Mouse (Mus musculus) gonadal fat pad, adult 2 months (tissue): ENCODE results near the gene Eid1. TPM values are rescaled to one million over a fixed set of nuclear protein-coding genes. Genes with fewer than 3 reads are reported as not detected.

ENCODE experiments used
- DNase-seq: peaks from one replicate; pipeline ENCODE4 v3.0.0-alpha.2; 2012; ENCODE audit warnings: low read depth
- polyA plus RNA-seq: library from polyadenylated mRNA; depleted of rRNA; stranded (reverse); fragments of >200 nt; gene quantifications from 2 replicates; pipeline ENCODE4 v1.2.3, GENCODE M21; 2012; rRNA removed

The Eid1 gene
- 26.7 and 42.2 TPM in 2 replicates for polyA plus RNA-seq

DNA sequence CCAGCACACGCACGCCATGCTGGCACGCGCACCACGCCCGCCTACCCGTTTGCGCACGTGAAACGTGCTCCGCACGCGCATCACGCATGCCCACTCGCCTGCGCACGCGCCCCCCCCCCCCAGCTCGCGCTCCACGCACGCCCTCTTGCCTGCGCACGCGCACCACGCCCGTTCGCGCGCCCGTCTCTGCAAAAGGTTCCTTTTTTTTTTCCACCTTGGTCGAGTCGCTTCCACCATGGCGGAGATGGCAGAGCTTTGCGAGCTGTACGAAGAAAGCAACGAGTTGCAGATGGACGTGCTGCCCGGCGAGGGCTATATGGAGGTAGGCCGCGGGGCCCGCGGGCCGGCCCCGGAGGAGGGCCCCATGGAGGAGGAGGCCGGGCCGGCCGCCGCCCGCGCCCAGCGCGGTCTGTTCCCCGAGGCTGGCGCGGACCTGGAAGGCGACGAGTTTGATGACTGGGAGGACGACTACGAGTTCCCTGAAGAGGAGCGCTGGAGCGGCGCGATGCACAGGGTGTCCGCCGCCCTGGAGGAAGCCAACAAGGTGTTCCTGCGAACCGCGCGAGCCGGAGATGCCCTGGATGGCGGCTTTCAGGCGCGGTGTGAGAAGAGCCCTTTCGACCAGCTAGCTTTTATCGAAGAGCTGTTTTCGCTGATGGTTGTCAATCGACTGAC, at the start of gene Eid1:
Gene Eid1 (plus strand): TSS at position 139 of the 675 bp plus-strand sequence.
- DNase-seq, result no peak

DNA sequence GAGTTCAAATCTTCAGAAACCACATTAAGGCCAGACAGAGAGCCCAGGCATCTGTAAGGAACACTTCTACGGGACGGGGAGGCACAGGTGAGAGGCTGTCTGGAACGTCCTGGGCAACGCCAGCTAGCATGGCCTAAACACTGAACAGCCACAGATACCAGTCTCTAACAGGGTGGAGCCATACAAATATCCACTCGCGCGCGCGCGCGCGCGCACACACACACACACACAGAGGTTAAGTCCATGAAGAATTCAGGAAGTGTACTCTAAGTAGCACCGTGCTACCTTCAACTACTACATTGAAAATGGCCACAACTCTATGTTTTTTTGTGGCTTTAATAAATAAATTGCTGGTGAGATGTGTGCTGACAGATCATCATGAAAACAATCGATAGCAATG, 49.7 kb upstream of the Eid1 start:
- DNase-seq, result no peak

DNA sequence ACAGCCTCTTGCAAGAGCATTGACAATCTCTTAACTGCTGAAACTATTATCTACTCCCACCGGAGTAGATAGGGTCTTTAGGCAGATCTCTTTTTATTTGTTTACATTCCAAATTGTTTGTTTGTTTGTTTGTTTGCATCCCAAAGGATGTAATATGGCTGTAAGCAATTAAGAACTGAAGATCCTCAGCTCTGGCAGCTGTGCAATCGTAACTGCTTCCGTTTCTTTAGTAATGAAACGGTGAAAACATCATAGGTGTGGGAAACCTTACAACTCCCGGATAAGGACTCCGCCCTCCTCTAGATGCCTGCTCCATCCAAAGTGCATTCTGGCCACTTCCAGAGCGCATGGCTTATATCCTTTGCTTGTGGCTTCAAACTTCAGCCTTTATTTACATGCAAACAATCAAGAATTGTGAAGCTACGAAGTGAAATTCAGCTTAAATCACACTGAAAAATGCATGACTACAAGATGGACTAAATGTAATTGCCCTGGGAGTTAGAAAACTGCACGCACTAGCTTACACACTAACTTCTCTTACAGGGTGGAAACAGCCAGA, 48.7 kb upstream of the Eid1 start:
- DNase-seq, result no peak

DNA sequence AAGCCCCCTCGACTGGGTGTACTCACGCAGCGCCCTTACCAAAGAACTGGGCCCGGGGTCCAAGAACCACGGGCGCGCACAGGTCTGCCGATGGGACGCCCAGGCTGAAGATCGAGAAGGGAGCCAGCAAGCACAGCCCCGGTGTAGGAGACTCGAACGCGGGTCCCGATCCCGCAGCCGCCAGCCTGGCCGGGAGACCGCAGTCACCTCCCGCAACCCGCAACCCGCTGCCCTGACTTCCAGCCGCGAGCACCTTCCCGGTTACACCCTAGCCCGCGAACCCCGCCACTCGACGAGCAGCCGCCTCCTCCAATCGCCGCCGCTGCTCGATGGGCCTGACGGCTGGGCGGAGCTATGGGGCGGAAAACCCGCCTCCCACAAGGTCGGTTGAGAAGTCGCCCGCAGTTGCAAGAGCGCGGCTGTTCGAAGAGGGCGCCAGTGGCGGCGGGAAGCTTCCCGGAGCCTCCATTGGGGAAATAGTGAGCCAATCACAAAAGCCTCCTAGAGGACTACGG, 48.0 kb upstream of the Eid1 start, which contains the start of gene Cep152:
Gene Cep152 (minus strand): TSS at position 277 of the 515 bp plus-strand sequence.
- DNase-seq, result peak; percentile 56

DNA sequence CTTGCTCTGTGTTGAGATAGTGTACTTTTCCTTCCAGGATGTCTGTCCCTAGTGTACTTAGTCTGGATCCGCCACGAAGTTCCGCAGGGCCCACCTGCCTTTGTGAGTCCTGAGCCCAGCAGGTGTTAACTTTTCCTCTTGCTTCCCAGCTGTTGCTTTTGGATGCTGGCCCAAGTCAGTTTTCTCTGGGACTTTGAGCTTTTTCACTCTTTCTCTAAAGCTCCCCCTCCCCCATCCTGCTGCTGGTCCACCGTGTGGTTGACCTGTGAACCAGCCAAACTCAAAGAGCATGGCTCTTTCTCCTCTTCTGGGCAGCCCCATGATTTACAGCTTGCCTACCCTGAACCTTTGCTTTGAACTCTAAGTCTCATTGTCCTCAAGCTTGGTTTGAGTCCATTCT, 46.4 kb upstream of the Eid1 start:
- no peak for DNase-seq

DNA sequence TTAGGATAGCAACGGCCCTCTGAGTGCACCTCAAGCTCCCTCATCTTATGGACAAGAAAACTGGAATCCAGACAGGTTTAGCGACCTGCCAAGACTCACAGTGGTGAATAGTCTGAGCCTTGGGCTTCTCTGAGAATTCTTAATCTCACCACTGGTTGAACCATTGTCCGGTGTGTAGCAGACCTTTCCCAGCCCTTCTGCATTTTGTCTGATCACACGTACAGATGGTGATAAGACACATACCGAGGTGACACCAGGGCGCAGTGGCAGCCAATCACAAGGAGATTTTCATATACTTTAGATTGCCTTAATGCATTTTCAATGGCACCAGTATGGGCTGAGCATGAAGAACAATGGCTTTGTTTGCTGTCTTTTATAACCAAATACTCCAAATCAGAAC, 44.4 kb upstream of the Eid1 start:
- DNase-seq, result no peak

DNA sequence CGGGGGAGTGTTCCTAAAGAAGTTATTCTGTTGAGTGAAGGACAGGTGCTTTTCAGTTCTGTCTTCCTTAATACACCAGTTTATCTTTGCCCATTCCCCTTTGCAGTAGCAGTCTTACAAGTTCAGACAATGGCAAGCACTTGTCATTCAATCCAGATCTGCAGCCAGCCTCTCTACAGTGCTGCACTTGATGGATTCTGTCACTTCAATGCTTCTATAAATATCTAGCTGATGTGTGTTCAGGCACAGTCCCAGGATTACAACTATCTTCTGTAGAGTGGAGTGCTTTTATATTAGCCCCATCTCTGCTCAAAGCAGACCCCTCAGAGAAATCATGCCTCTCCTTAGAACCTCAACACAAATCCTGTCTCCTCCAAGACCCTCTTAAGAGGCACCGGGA, 42.9 kb upstream of the Eid1 start:
- no peak for DNase-seq

DNA sequence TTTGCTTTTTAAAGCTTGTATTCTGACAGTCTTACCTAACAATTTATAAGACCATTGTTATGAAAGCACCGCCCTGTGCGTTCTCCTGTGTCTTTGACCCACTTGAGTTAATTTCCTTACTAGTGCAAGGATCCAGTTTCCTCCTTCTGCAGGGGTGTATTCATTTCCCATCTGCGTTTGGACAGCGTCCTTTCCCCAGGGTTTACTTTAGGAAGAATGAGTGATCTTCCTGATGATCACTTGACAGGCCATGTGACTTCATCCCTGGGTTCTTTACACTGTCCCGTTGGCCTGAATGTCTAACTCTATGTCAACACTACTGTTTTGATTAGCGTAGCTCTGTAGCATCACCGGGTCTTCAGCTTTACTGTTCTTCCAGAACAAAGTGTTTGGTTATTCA, 35.6 kb upstream of the Eid1 start:
- DNase-seq, result no peak

DNA sequence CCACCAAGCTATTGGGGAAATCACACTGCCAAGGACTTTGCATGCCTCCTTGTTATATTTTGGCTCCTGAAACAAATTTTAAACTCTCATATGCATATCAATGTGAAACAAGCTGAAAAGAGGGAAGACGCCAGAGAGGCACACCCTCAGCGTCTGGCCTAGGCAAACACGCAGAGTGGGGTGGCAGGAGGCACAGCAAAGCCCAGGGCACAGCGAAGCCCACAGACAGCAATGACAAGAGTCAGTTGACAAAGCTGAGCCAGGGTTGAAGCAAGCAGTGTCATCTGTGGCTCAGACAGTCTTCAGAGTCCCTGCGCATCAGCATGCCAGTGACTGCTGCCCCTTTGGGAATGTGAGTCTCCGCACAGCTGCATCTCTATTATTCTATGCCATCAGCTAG, 28.0 kb upstream of the Eid1 start:
- DNase-seq, result no peak

DNA sequence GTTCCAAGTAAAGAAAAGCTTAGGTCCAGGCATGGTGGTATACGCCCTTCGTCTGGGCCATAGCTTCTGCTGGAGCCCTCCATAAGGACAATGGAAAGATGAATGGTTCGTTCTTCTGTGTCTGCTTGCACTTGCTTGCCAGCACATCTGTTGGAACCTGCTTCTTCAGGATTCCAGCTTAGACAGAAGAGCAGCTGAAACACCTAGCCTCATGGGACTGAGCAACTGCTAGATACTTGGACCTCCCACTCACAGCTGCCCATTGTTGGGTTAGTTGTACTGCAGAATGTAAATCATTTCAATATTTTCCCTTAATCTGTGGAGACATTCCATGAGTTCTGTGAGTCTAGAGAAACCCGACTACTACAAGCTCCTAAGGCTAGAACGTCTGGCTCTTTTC, 22.9 kb upstream of the Eid1 start:
- DNase-seq, result no peak

DNA sequence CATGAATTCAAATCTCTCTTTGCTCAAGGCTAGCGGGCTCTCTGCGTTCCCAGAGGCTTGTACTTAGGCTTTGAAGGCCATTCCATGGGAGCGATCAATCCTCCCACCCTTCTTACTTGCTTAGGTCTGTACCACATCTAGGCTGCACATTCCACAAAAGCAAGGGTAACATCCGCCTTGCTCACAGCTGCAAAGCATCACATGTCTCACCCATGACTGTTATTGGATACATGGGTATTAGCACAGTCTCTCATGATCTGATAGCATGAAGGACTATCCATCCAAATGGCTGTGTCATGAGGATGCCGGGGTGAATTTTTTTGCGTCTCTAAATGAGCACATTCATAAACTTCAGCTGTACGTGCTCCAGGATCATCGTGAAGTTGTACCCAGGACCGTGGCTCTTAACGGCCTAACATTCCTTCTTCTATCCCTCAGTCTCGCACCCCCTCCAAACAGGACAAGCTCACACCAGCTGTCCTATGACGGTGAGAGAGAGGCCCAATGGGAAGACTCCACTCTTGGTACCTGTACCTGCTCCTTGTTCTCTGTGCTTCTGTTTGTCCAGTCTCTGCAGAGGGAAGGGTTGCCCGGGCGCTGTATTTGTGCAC, 22.0 kb upstream of the Eid1 start:
- no peak for DNase-seq

DNA sequence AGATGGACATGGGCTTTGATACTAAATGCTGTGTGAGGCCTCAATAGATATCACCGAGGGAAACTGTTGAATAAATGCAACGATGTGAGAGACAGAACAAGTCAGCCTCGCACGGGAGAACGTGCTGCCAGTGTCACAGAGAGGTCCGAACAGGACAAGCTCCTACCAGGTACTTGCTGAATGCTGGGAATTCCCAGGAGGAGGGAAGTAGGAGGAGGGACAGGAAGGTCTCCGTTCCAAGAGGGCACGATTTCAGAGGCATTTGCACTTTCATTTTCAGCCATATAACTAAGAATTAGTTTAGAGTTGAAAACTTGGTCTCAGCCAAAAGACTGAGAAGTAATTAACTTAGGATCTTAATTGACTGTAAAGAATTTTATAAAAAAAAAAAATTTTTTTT, 21.3 kb upstream of the Eid1 start:
- DNase-seq, result no peak

DNA sequence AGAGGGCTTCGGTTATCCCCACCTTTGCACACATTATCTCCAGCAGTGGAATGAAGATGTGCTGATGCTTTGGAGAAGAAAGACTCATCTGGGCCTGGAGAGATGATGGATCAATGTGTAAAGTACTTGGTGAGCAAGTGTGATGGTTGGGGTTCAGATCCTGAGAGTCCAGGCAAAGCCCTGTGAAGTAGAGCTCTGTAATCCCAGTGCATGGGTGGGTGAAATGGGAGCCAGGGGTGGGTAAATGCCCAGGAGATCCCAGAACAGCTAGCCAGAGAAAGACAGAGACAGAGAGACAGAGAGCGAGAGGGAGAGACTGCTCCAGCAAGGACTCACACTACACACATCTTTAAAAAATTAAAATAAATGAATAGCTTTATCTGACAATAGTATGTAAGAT, 19.6 kb upstream of the Eid1 start:
- DNase-seq, result no peak

DNA sequence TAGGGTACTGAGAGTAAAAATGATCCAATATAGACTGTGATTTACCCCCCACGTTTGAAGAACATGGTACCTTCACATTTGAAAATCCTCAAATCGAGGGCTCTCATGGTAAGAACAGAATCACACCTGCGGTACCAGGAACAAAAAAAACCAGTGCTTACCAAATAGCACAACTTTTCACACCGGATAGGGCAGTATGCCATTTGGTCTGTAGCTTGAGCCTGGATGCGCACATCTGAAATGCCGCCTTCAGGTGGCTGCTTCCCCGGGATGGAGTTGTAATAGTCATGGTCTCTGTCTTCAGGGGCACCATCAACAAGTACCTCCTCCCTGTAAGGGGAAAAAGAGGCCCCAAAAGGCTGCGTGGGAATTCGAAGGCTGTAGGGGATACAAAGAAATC, 17.5 kb upstream of the Eid1 start:
- no peak for DNase-seq

DNA sequence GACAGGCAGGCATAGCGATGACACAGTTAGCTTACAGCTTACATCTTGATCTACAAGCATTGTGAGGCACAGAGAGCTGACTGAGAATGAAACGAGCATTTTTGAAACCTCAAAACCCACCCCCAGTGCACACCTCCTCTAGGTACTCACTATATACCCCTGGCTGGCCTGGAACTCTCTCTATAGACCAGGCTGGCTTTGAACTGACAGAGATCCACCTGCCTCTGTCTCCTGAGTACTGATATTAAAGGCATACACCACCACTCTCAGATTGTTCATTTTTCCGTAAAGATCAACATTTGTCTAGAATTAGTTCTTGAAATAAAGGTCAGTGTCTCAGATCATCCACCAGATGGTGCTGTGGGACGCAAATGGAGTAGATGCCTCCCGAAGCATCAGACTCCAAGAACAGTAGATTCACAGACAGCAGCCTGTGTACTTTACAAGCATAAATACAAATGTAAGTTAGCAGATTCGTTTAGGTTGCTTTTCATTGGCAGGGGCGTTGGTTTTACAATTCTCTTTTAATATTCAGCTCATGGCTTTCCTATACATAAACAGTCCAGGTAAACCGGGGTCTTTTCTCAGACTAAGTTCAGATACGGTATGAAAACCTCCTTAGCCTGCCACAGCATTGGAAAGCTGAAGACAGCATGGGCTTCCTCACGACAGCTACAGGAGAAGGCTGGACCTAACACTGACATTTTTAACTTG, 12.9 kb upstream of the Eid1 start:
- no peak for DNase-seq

DNA sequence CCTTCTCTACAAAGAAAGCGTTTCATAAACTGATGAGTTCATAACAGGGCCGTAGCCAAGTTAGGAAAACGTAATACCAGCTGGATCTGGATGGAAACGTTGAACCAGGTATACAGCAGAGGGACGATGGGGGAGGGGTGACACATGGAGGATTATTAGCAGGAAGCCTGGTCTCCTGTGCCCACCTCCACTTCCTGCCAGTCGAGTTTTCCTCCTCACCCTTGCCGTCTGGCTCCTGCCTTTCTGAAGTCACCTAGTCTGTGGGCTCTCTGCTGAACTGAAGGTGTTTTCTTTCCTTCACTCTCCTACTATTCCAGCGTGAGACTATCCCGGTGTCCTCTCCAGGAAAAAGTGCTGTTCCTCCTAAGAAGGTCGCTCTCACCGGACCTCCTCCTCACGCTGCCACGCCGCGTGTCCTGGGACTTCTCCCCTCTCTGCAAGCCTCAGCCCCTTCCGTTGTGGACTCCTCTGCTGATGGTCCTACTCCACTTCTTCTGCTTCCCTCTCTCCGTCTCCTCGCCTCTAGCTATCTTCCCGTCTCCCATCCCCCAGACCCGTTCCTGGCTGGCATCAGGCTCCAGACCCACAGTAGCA, 12.3 kb upstream of the Eid1 start:
- DNase-seq, result no peak

DNA sequence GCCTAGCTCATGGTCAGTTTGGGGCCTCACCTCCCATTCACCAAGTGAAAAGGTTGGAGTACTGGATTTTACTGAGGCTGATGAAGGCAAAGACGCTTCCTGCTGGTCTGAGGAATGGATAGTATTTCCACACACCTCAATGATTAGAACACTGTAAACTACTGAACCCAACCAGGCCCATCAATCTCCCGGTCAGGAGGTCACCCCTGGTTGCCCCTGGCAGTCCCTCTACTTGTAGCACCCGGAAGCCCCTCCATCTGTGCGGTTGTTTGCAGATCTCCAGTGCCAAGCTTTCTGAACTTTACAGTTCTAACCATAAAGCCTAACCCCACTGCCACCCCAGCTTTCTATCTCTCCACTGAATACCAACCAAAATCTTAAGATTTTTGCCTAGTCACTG, 11.7 kb upstream of the Eid1 start:
- no peak for DNase-seq

DNA sequence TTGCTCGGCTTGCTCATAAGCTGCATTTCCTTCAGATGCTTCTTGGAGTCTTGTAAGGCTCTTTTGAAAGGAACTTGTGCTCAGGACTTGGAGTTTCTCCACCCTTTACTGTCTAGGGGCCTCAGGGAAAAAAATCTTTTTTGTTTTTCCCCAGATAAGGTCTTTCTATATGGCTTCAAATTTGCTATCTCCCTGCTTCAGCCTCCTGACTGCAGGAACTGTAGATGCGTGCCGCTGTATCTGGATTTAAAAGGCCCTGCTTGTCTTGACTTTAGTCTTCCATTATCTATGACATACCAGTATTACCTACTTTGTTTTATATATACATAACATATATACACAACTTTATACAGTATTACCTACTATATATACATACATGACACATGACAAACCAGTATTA, 10.4 kb upstream of the Eid1 start:
- DNase-seq, result no peak

DNA sequence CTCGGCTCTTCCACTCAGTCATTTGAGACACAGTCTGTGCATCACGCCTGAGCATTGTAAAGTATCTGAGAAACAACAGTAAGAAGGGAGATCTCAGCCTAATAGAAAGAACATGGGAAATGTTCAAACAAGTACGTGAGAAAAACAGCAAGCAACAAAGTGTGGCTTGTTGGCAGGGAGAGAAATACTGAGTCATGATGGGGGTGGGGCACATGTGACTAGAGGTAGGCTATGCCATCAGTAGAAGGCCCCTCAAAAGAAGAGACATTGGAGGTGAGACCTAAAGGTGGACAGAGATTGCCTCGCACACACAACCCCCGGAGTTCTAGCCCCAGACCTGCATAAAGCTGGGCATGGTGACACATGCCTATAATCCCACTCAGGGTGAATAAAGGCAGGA, 7.7 kb upstream of the Eid1 start:
- no peak for DNase-seq

DNA sequence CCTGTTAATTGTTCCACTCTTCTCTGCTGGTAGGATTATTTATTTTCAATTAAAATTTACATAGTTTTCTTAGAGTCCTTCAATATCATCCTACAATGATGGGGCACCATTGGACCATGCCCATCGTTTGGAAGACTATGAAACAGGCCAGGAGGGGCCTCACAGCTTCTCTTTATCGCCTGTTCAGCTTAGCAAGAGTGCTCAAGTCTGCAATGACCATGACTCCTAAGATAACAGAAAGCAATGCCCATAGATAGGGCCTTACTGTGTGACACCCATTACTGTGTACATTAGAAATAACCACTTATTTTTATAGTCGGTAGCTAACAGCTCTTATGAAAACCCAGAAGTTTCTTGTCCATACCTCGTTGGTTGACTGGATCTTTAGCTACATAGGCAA, 7.0 kb upstream of the Eid1 start:
- no peak for DNase-seq

DNA sequence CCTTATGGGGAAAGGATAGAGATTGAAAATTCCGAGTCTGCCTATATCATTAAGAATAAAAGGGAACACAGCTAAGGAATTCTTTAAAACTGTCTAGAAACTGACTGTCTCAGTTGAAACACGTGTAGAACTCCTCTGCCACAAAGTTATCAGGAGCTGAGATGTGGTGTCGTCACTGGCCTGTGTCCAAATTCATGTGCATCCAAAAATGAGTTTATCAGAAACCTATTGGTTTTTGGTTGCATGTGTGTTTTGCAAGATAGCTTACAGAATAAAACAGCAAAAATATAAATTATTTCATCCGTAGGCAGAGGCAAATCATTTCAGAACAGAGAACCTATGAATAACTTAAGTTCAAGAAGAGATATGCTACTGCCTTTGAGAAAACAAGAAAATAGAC, 6.2 kb upstream of the Eid1 start:
- no peak for DNase-seq

DNA sequence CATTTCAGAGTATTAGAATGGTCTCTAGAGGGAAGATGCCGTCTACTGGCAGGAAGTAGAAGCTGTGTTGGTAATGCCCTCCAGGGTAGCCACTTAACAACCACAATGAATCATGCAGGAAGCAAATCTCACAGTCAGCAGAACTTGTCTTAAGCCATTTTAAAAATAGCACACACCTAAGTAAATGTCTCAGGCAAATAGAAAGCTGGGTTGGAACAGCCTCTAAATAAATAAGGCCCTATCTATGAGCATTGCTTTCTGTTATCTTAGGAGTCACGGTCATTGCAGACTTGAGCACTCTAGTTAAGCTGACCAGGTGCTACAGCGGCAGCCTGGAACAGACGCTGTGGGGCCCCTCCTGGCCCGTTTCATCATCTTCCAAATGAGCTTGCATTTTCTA, 5.7 kb upstream of the Eid1 start:
- no peak for DNase-seq
